Mouse (Mus musculus): ENCODE measurements around the gene Aox1. TPM values are rescaled to one million over a fixed set of nuclear protein-coding genes. Genes with fewer than 3 reads are reported as not detected.
"Not testable (repeated sequence)": the region's sequence is repeated elsewhere in the genome, so short reads cannot be mapped to it uniquely, and the experiment has no call there.

The Aox1 gene
- polyA plus RNA-seq (2015; fragmentation: Nextera tagmentation; extraction: Ambion mirVana): 0.25 and 0.26 TPM in 2 replicates

DNA sequence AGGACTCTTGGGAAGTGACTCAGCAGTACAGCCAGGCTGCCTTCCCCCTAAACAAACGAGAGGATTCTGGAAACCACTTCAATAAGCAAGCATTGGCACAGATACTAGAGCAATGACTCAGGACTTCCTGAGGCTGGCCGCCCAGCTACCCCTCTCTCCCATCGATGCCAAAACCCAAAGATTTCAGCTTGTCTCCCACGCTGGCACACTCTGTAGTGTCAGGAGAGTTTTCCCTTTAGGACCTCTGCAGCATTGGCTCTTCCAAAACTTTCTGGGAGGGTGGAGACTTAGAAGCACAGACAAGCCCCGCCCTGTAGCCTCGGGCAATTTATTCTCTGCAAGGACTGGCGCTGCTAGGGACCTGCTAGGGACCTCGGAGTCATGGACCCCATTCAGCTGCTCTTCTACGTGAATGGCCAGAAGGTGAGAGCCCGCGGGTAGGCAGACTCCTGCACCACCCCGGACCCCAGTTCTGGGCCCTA lies at the start of gene Aox1:
Gene Aox1 (plus strand): TSS at position 296 of the 482 bp plus-strand sequence.
- 0 out of 2 replicates have a peak within 1 kb of the TSS, but pooled peaks have one; percentile 6 for H3K27ac ChIP-seq (replicated peaks)
- no peaks in the 10 kb centered on the region for H3K27me3 ChIP-seq
- peaks cover 10% of the 10 kb centered on the region for H3K36me3 ChIP-seq (replicated peaks)
- no peak within 1 kb of the TSS for H3K9ac ChIP-seq
- H3K4me2 ChIP-seq: peak within 1 kb of the TSS; percentile 68
- peak within 1 kb of the TSS; percentile 38 for H3K4me3 ChIP-seq (replicated peaks)
- H3K4me1 ChIP-seq (replicated peaks): peaks cover 38% of the 10 kb centered on the region
- 6% methylated on average over 12 of the region's 12 CpGs for WGBS (ENCODE audit: insufficient replicate concordance)
- peak; percentile 68 for ATAC-seq (ENCODE audit: insufficient read depth)
- H3K9me3 ChIP-seq (replicated peaks): no peaks in the 10 kb centered on the region

DNA sequence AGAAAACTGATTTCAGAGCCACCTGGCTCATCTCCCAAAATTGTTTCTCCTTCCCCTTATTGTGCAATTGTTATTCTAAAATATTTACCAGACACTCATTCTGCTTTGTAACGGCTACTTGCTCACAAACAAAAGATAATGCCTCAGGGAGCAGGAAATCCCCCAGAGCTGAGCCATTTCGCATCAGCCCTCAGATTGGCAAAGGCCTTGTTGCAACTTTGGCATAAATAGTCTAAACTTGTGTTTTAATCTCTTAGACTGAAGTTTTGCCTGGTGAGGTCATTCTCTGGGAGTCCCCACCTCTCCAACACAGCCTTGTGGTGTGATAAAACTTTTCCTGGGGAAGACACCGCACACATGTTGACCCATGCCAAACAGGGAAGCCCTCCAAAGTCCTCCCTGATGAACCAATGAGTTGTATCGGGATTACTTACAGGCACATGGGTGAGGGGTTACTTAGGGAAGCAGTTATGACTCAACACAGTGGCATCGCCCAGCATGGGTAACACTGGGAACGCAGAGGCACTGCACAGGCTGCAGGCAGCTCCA lies 40.6 kb upstream of the Aox1 start:
- Histone ChIP-seq H3K36me3 (replicated peaks) (no peaks in the 10 kb centered on the region), H3K27me3 (no peaks in the 10 kb centered on the region), H3K9ac (no peak overlapping the region), H3K27ac (replicated peaks) (no peak overlapping the region), H3K4me1 (replicated peaks) (no peaks in the 10 kb centered on the region), H3K4me3 (replicated peaks) (no peak overlapping the region), H3K9me3 (replicated peaks) (no peaks in the 10 kb centered on the region), H3K4me2 (no peak overlapping the region)
- no peak for ATAC-seq (ENCODE audit: insufficient read depth)
- 59% methylated on average over 6 of the region's 6 CpGs for WGBS (ENCODE audit: insufficient replicate concordance)

GRCm38 (mm10) chr1:57991277-57991676 lies 38.5 kb upstream of the Aox1 start:
- Histone ChIP-seq H3K27ac (replicated peaks) (no peak overlapping the region), H3K4me2 (no peak overlapping the region), H3K27me3 (no peaks in the 10 kb centered on the region), H3K4me1 (replicated peaks) (peaks cover 3% of the 10 kb centered on the region; the same call in 1 of the 2 replicates), H3K9ac (no peak overlapping the region), H3K36me3 (replicated peaks) (no peaks in the 10 kb centered on the region), H3K9me3 (replicated peaks) (no peaks in the 10 kb centered on the region), H3K4me3 (replicated peaks) (no peak overlapping the region)
- WGBS (ENCODE audit: insufficient replicate concordance): 50% methylated on average over 2 of the region's 2 CpGs
- no peak for ATAC-seq (ENCODE audit: insufficient read depth)

DNA sequence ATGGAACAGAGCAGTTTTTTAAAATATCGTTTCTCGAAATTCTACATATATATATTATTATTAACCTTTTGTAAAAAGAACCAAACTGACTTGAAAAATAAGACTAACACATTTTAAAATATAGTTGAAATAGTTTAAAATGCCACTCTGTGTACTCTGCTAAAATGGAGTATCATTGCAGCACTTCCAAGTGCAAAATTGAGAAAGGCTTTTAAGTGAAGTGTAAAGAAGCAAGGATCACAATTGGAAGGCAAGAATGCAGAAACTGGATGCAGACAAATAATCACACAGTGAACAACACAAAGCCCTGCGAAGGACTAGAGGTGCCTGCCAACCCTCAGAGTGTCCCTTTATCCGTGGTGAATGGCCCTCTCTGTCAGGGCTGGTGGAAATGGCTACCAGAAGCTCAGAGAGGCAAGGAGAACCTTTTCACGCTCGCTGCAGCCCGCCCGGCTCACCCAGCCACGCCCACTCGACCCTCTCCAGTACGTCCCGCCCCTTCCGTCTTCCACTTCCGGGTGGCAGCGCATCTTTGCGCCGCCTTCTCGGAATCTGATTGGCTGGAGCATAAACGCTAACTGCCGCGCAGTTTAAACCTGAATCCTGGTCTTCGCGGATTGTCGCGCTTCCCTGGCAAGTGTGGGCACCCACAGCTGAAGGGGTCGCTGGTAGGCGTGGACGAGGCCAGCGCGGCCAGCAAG lies 34.1 kb upstream of the Aox1 start, which contains the start of gene Sgo2a:
Gene Sgo2a (plus strand): TSS at position 540 of the 701 bp plus-strand sequence.
- Histone ChIP-seq H3K9me3 (replicated peaks) (no peaks in the 10 kb centered on the region), H3K9ac (peak within 1 kb of the TSS; percentile 93), H3K4me2 (peak within 1 kb of the TSS; percentile 79), H3K27me3 (no peaks in the 10 kb centered on the region), H3K27ac (replicated peaks) (peak within 1 kb of the TSS; percentile 87), H3K4me3 (replicated peaks) (peak within 1 kb of the TSS; percentile 91), H3K36me3 (replicated peaks) (peaks cover 16% of the 10 kb centered on the region), H3K4me1 (replicated peaks) (peaks cover 26% of the 10 kb centered on the region)
- ATAC-seq (ENCODE audit: insufficient read depth): peak; percentile 95
- WGBS (ENCODE audit: insufficient replicate concordance): 5% methylated on average over 30 of the region's 30 CpGs

DNA sequence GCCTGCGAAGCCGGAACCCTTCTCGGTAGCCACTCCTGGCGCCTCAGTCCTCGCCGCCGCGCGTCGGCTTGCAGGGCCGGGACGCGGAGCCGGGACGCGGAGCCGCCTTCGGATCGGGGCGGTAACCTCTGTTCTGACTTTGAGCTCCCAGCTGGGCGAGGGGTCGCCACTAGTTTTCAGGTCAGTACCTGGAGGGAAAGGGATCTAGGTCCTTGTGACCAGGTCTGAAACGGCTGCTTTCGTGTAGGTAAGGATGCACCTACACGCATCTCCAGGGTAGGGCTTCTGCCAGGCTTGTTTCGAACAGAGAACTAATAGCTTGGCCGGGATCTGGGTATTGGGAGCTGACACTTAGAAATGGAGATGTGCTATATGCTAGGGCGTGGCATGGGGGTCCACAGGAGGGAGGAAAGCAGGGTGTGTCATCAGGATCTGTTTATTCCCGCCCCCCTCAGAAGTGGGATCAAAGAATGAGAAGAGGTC lies 33.6 kb upstream of the Aox1 start:
- WGBS (ENCODE audit: insufficient replicate concordance): under 1% methylated on average over 29 of the region's 29 CpGs
- Histone ChIP-seq H3K9me3 (replicated peaks) (no peaks in the 10 kb centered on the region), H3K9ac (peak overlapping the region; percentile 93), H3K27ac (replicated peaks) (peak overlapping the region; percentile 87), H3K4me2 (peak overlapping the region; percentile 79), H3K4me3 (replicated peaks) (peak overlapping the region; percentile 91), H3K27me3 (no peaks in the 10 kb centered on the region), H3K36me3 (replicated peaks) (peaks cover 21% of the 10 kb centered on the region), H3K4me1 (replicated peaks) (peaks cover 26% of the 10 kb centered on the region)
- peak; percentile 87 for ATAC-seq (ENCODE audit: insufficient read depth)

DNA sequence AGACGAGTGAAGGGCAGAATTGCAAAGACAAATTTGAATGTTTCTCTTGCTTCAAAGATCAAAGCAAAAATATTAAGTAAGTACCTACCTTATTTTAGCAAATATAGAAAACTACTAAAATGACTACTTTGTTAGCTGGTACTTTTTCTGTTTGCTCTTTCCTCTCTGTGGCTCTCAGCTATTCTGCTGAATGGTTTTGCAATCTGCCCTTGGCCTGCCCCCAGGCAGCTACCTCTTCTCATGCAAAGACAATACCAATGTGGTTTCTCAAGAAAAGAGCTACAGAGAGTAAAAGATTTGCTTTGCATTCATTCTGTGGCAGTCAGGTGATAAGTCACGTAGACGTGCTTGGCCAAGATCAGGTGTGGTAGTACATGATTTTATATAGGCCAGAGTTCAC lies 31.6 kb upstream of the Aox1 start:
- Histone ChIP-seq H3K4me1 (replicated peaks) (peaks cover 26% of the 10 kb centered on the region), H3K27me3 (no peaks in the 10 kb centered on the region), H3K9ac (no peak overlapping the region), H3K27ac (replicated peaks) (no peak overlapping the region; the same call in 1 of the 2 replicates), H3K4me3 (replicated peaks) (no peak overlapping the region), H3K4me2 (peak overlapping the region; percentile 79), H3K36me3 (replicated peaks) (peaks cover 34% of the 10 kb centered on the region), H3K9me3 (replicated peaks) (no peaks in the 10 kb centered on the region)
- no peak for ATAC-seq (ENCODE audit: insufficient read depth)
- 59% methylated on average over 3 of the region's 3 CpGs for WGBS (ENCODE audit: insufficient replicate concordance)

DNA sequence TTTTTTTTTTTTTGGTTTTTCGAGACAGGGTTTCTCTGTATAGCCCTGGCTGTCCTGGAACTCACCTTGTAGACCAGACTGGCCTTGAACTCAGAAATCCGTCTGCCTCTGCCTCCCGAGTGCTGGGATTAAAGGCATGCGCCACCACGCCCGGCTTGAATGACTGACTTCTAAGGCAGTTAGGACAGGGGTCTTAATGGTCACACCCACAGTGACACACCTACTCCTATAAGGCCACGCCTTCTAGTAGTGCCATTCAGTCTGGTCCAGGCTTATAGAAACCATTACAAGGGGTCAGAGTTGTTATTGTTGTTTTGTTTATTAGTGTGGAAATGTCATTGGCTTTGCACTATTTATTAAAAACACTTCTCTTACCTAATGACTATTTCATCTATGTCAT lies 23.3 kb upstream of the Aox1 start:
- H3K4me2 ChIP-seq; H3K27ac ChIP-seq (replicated peaks); H3K27me3 ChIP-seq; H3K4me1 ChIP-seq (replicated peaks); H3K4me3 ChIP-seq (replicated peaks); H3K9ac ChIP-seq; ATAC-seq (ENCODE audit: insufficient read depth); H3K9me3 ChIP-seq (replicated peaks): not testable (repeated sequence)
- 80% methylated on average over 7 of the region's 7 CpGs for WGBS (ENCODE audit: insufficient replicate concordance)
- peaks cover 41% of the 10 kb centered on the region for H3K36me3 ChIP-seq (replicated peaks)

- H3K9ac ChIP-seq: no peak within 1 kb of the TSS
- no peaks in the 10 kb centered on the region for H3K27me3 ChIP-seq
- no peaks in the 10 kb centered on the region for H3K9me3 ChIP-seq (replicated peaks)
- 91% methylated on average over 7 of the region's 7 CpGs for WGBS (ENCODE audit: insufficient replicate concordance)
- no peak for ATAC-seq (ENCODE audit: insufficient read depth)
- no peak within 1 kb of the TSS for H3K27ac ChIP-seq (replicated peaks)
- H3K4me3 ChIP-seq (replicated peaks): no peak within 1 kb of the TSS
- H3K36me3 ChIP-seq (replicated peaks): peaks cover 79% of the 10 kb centered on the region
- H3K4me1 ChIP-seq (replicated peaks): no peaks in the 10 kb centered on the region
- H3K4me2 ChIP-seq: no peak within 1 kb of the TSS
Measured at GRCm38 (mm10) chr1:58018856-58019255, 10.9 kb upstream of the Aox1 start, which contains the start of gene Kctd18. Gene Kctd18, minus strand, starts transcription at chr1:58018956.

DNA sequence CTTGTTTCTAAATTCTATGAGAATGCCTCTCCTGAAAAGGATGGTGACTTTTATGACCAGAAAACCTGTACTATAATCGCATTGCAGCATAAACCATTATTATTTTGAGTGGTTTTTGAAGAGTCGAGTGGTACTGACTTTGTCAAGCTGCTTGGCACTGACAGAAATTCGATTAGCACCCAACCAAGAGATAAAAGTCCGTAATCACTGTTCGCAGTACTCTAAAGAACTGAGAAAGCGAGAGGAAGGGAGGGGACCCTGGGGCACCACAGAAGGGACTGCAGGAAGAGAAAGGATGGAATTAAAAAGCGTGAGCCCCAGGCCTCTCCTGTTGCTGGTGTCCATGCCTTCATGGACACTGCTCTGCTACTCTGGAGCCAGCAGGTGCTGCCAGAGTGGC lies 2.0 kb upstream of the Aox1 start:
- ATAC-seq (ENCODE audit: insufficient read depth): no peak
- Histone ChIP-seq H3K9ac (no peak overlapping the region), H3K4me2 (peak overlapping the region; percentile 35; the same call in 1 of the 2 replicates), H3K27me3 (no peaks in the 10 kb centered on the region), H3K27ac (replicated peaks) (no peak overlapping the region), H3K4me1 (replicated peaks) (peaks cover 38% of the 10 kb centered on the region), H3K9me3 (replicated peaks) (no peaks in the 10 kb centered on the region), H3K4me3 (replicated peaks) (no peak overlapping the region), H3K36me3 (replicated peaks) (peaks cover 27% of the 10 kb centered on the region)
- WGBS (ENCODE audit: insufficient replicate concordance): 27% methylated on average over 7 of the region's 7 CpGs

- Histone ChIP-seq H3K4me2 (peak overlapping the region; percentile 68), H3K27me3 (no peaks in the 10 kb centered on the region), H3K9ac (no peak overlapping the region), H3K36me3 (replicated peaks) (peaks cover 5% of the 10 kb centered on the region; the same call in 1 of the 2 replicates), H3K4me1 (replicated peaks) (peaks cover 38% of the 10 kb centered on the region), H3K27ac (replicated peaks) (no peak overlapping the region), H3K4me3 (replicated peaks) (peak overlapping the region; percentile 38), H3K9me3 (replicated peaks) (no peaks in the 10 kb centered on the region)
- WGBS (ENCODE audit: insufficient replicate concordance): 28% methylated on average over 13 of the region's 13 CpGs
- no peak for ATAC-seq (ENCODE audit: insufficient read depth)
Measured at GRCm38 (mm10) chr1:58030156-58030871, 583 bp downstream of the Aox1 start.
